Mouse (Mus musculus) spleen, postnatal 14 days (tissue): ENCODE measurements around the gene Limch1.

Experiments used
- DNase-seq, 2 experiments: peaks; one replicate each; pipeline ENCODE4 v3.0.0; 2021 to 2022; ENCODE audit warnings: low spot score in 2 of 2

Limch1 gene

GRCm38 (mm10) chr5:66784624-66785361 lies 39.2 kb downstream of the Limch1 start:
- DNase-seq: no peak

GRCm38 (mm10) chr5:66785995-66786620 lies 40.5 kb downstream of the Limch1 start:
- DNase-seq: no peak

- no peak for DNase-seq
Measured at GRCm38 (mm10) chr5:66786621-66787061, 41.0 kb downstream of the Limch1 start.

- no peak for DNase-seq
Measured at GRCm38 (mm10) chr5:66789041-66789440, 43.4 kb downstream of the Limch1 start.

GRCm38 (mm10) chr5:66791161-66791560 lies 45.5 kb downstream of the Limch1 start:
- no peak for DNase-seq

GRCm38 (mm10) chr5:66793251-66793650 lies 47.6 kb downstream of the Limch1 start:
- no peak for DNase-seq

- DNase-seq: no peak
Measured at GRCm38 (mm10) chr5:66797326-66797725, 51.7 kb downstream of the Limch1 start.

- no peak for DNase-seq
Measured at GRCm38 (mm10) chr5:66798135-66798534, 52.5 kb downstream of the Limch1 start.

GRCm38 (mm10) chr5:66798591-66799003 lies 53.0 kb downstream of the Limch1 start:
- DNase-seq: no peak

- no peak for DNase-seq
Measured at GRCm38 (mm10) chr5:66800243-66800642, 54.6 kb downstream of the Limch1 start.

GRCm38 (mm10) chr5:66800977-66801376 lies 55.4 kb downstream of the Limch1 start:
- DNase-seq: no peak

- no peak for DNase-seq
Measured at GRCm38 (mm10) chr5:66802196-66802595, 56.6 kb downstream of the Limch1 start.

- DNase-seq: no peak
Measured at GRCm38 (mm10) chr5:66806335-66806734, 60.7 kb downstream of the Limch1 start.

GRCm38 (mm10) chr5:66807737-66808136 lies 62.1 kb downstream of the Limch1 start:
- no peak for DNase-seq

GRCm38 (mm10) chr5:66809016-66809570 lies 63.5 kb downstream of the Limch1 start:
- DNase-seq: no peak

- DNase-seq: no peak
Measured at GRCm38 (mm10) chr5:66810396-66810795, 64.8 kb downstream of the Limch1 start.

GRCm38 (mm10) chr5:66814674-66815073 lies 69.0 kb downstream of the Limch1 start:
- DNase-seq: no peak

- DNase-seq: no peak
Measured at GRCm38 (mm10) chr5:66815877-66816276, 70.2 kb downstream of the Limch1 start.

GRCm38 (mm10) chr5:66816751-66817150 lies 71.1 kb downstream of the Limch1 start:
- DNase-seq: no peak

GRCm38 (mm10) chr5:66817184-66817956 lies 71.7 kb downstream of the Limch1 start:
- no peak for DNase-seq

GRCm38 (mm10) chr5:66822500-66823205 lies 77.0 kb downstream of the Limch1 start:
- no peak for DNase-seq

GRCm38 (mm10) chr5:66825586-66825985 lies 80.0 kb downstream of the Limch1 start:
- no peak for DNase-seq
